Mouse (Mus musculus) CH12.LX (cell line): ENCODE measurements at regions not wholly inside any gene's neighbourhood (a gene's known extent, or its start where the extent isn't known, plus 50 kb on each side); places are given as distances from the start of the nearest gene placed in this dataset.

Source experiments
- DNase-seq: peaks from one replicate; pipeline ENCODE4 v3.0.0-alpha.2; 2013; ENCODE audit errors: extremely low read depth
- H3K27ac ChIP-seq: 2 replicates; pipeline ENCODE4 v1.5.1; 2012; ENCODE audit warnings: low read depth, mild to moderate bottlenecking, control low read depth, moderate library complexity; ENCODE audit not compliant: insufficient read depth
- H3K27me3 ChIP-seq: replicated peaks from 2 replicates; pipeline ENCODE3; 2012; ENCODE audit warnings: inconsistent platforms
- H3K36me3 ChIP-seq, 2 experiments: replicated peaks in 1 of 2; 2 replicates each; pipeline versions ENCODE3 to v1.6.1; 2012; ENCODE audit warnings: inconsistent platforms in 1 of 2, low read length in 1 of 2, mild to moderate bottlenecking in 1 of 2, mixed read lengths in 1 of 2, moderate library complexity in 1 of 2; ENCODE audit not compliant: control insufficient read depth in 1 of 2, insufficient read depth in 1 of 2
- H3K4me1 ChIP-seq, 2 experiments: 2 replicates each; pipeline ENCODE4 v1.6.1; 2012; ENCODE audit warnings: inconsistent platforms in 1 of 2, moderate library complexity in 1 of 2; ENCODE audit not compliant: insufficient read depth in 2 of 2, control insufficient read depth in 1 of 2
- H3K4me2 ChIP-seq: 2 replicates; pipeline ENCODE4 v1.6.1; 2012; ENCODE audit warnings: low read depth, mild to moderate bottlenecking, control low read depth; ENCODE audit not compliant: poor library complexity, insufficient read depth, severe bottlenecking
- H3K4me3 ChIP-seq, 3 experiments: fragments of 150-350 bp in 1 of 3; sonication (generic) in 1 of 3; replicated peaks in 1 of 3; 2 replicates each; pipeline versions ENCODE3 to v1.5.1; 2011 to 2012; ENCODE audit warnings: low read depth in 2 of 3, low read length in 2 of 3, mild to moderate bottlenecking in 2 of 3, moderate library complexity in 2 of 3, control low read depth in 1 of 3, improper control_type of control experiment in 1 of 3, inconsistent platforms in 1 of 3, mixed read lengths in 1 of 3; ENCODE audit not compliant: poor library complexity in 1 of 3
- H3K79me2 ChIP-seq: replicated peaks from 2 replicates; pipeline ENCODE4 v1.6.1; 2012; ENCODE audit warnings: mild to moderate bottlenecking, moderate library complexity; ENCODE audit not compliant: control insufficient read depth, poor library complexity, insufficient read depth, severe bottlenecking; ENCODE audit errors: extremely low read depth
- H3K9ac ChIP-seq: 2 replicates; pipeline ENCODE4 v1.6.1; 2012; ENCODE audit warnings: low read depth, mild to moderate bottlenecking, control low read depth, moderate library complexity; ENCODE audit not compliant: insufficient read depth
- H3K9me3 ChIP-seq: replicated peaks from 2 replicates; pipeline ENCODE3; 2012; ENCODE audit warnings: low read length, inconsistent platforms, mixed read lengths
- BHLHE40 ChIP-seq: IDR thresholded peaks from 2 replicates; pipeline ENCODE4 v1.6.1; 2011; ENCODE audit warnings: mild to moderate bottlenecking, low read depth, low read length, improper control_type of control experiment
- CHD2 ChIP-seq: IDR thresholded peaks from 2 replicates; pipeline ENCODE4 v1.6.1; 2011; ENCODE audit warnings: low read length, improper control_type of control experiment
- E2F4 ChIP-seq: IDR thresholded peaks from 2 replicates; pipeline ENCODE4 v1.6.1; 2011; ENCODE audit warnings: low read depth, low read length, improper control_type of control experiment; ENCODE audit not compliant: insufficient replicate concordance
- ETS1 ChIP-seq: conservative IDR thresholded peaks from 2 replicates; pipeline ENCODE4 v1.6.1; 2012; ENCODE audit warnings: low read depth, mild to moderate bottlenecking, inconsistent platforms, low read length, improper control_type of control experiment, moderate library complexity
- HCFC1 ChIP-seq: IDR thresholded peaks from 2 replicates; pipeline ENCODE4 v1.6.1; 2012; ENCODE audit warnings: low read depth, mild to moderate bottlenecking, inconsistent platforms, low read length, improper control_type of control experiment
- MEF2A ChIP-seq: IDR thresholded peaks from 2 replicates; pipeline ENCODE4 v1.6.1; 2014; ENCODE audit warnings: low read depth, mild to moderate bottlenecking, inconsistent platforms, low read length, improper control_type of control experiment, borderline replicate concordance
- MXI1 ChIP-seq: IDR thresholded peaks from 2 replicates; pipeline ENCODE4 v1.6.1; 2011; ENCODE audit warnings: mild to moderate bottlenecking, low read depth, low read length, improper control_type of control experiment
- PAX5 ChIP-seq: IDR thresholded peaks from 2 replicates; pipeline ENCODE4 v1.6.1; 2012; ENCODE audit warnings: low read length, inconsistent platforms, mixed read lengths
- POLR2AphosphoS2 ChIP-seq: IDR thresholded peaks from 2 replicates; pipeline ENCODE4 v1.6.1; 2011; ENCODE audit warnings: low read depth, low read length, improper control_type of control experiment
- SIN3A ChIP-seq: IDR thresholded peaks from 2 replicates; pipeline ENCODE4 v1.6.1; 2012; ENCODE audit warnings: low read length, improper control_type of control experiment, inconsistent platforms
- TCF12 ChIP-seq: IDR thresholded peaks from 2 replicates; pipeline ENCODE4 v1.6.1; 2014; ENCODE audit warnings: low read depth, mild to moderate bottlenecking, inconsistent platforms, low read length, improper control_type of control experiment
- USF2 ChIP-seq: conservative IDR thresholded peaks from 2 replicates; pipeline ENCODE4 v1.6.1; 2011; ENCODE audit warnings: low read depth, low read length, improper control_type of control experiment
- dilution Hi-C: fragments of 300-500 bp; cut with MboI; formaldehyde crosslinking; loops from 2 replicates; pipeline ENCODE4 v1.14.3; 2020; ENCODE audit warnings: low sequenced_read_pairs; ENCODE audit not compliant: extremely low pct_unique_long_range_greater_than_20kb, extremely low pct_ligation_motif_present
- in situ Hi-C: fragments of 300-500 bp; cut with MboI; formaldehyde crosslinking; loops from 3 replicates; pipeline ENCODE4 v1.14.3; 2019; ENCODE audit warnings: low sequenced_read_pairs, low pct_ligation_motif_present, low pct_unique_long_range_greater_than_20kb, mixed read lengths

DNA sequence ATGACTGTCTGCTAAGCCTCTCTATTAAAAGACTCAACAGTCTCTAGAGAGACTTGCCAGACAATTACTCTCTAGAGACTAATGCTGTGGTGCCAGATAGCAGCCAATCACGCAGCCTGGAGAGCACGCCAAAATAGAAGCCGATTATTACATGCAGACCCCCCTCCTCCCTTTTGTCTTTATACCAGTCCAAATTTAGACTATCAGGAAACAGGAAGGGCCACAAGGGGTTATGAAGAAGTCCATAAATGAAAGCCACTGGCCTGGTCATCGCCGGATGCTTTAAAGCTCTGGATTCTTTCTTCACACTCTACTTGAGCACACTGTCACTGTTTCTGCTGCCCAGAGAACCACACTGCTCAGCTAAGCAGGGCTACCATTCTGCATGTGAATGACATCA is 95.8 kb upstream of the Ptprm start:
- in situ Hi-C loops (no loop called here), dilution Hi-C loops (no loop called here)
- Histone ChIP-seq H3K27me3 (no peaks in the 10 kb centered on the region), H3K4me2 (no peak overlapping the region), H3K27ac (no peak overlapping the region), H3K9me3 (peaks cover 83% of the 10 kb centered on the region), H3K79me2 (no peaks in the 10 kb centered on the region), H3K9ac (no peak overlapping the region), H3K4me3 (no peak overlapping the region), H3K36me3 (no peaks in the 10 kb centered on the region), H3K4me1 (no peaks in the 10 kb centered on the region)
- no peak for TF ChIP-seq USF2
- TF ChIP-seq MEF2A: no peak
- no peak for TF ChIP-seq E2F4
- no peak for TF ChIP-seq PAX5
- no peak for TF ChIP-seq CHD2
- no peak for DNase-seq

DNA sequence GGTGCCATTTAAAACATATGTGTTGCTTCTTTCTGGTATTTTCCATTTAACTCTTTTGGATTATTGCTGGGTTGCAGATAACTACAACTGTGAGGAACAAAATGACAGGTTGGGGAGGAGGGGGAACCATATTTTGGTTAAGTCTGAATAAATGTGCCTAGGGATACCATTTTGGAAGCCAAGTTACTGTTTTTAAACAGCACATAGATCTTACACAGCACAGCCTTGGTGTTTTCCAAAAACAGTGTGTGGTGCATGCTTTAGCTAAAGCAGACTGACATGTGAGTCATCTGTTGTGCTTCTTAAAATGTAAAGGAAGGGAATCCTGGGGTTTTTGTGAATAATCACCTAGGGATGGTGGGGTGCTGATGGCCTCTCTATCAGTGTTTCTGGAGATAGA is 91.7 kb upstream of the Ptprm start:
- TF ChIP-seq TCF12 (no peak), POLR2AphosphoS2 (no peak)
- in situ Hi-C loops (no loop called here), dilution Hi-C loops (no loop called here)

DNA sequence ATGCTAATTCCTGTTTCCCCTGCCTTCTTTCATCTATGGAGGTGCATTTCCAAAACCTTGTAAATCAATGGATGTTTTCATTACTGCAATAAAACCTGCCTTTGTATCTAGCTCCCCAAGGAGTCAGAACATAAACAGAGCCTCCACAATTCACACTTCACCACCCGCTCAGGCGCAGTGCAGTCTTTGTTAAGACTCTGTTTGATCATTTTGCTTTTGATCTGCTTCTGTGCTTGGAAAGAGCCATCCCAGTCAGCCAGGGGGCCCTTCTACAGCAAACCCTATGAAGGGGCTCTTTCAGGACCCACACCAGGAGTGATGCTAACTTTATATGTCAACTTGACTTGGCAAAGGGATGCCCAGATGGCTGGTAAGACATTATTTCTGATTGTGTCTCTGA is 86.7 kb upstream of the Ptprm start:
- Histone ChIP-seq H3K4me3 (no peak overlapping the region), H3K27ac (no peak overlapping the region), H3K4me1 (no peaks in the 10 kb centered on the region), H3K9me3 (peaks cover 73% of the 10 kb centered on the region), H3K4me2 (no peak overlapping the region), H3K79me2 (no peaks in the 10 kb centered on the region), H3K27me3 (no peaks in the 10 kb centered on the region), H3K36me3 (no peaks in the 10 kb centered on the region)
- DNase-seq: no peak
- dilution Hi-C loops: no loop called here
- in situ Hi-C loops: no loop called here
- TF ChIP-seq MEF2A: no peak
- no peak for TF ChIP-seq ETS1
- no peak for TF ChIP-seq MXI1
- TF ChIP-seq HCFC1: no peak
- TF ChIP-seq SIN3A: no peak
- TF ChIP-seq BHLHE40: no peak
- TF ChIP-seq, all 38 proteins: peak for 0
- no peak overlapping the region for H3K9ac ChIP-seq

More for the DNA sequence above, 91.7 kb upstream of the Ptprm start:
- H3K4me1 ChIP-seq: no peaks in the 10 kb centered on the region
- peaks cover 87% of the 10 kb centered on the region for H3K9me3 ChIP-seq
- H3K4me2 ChIP-seq: no peak overlapping the region
- no peaks in the 10 kb centered on the region for H3K79me2 ChIP-seq
- H3K4me3 ChIP-seq: no peak overlapping the region
- H3K9ac ChIP-seq: no peak overlapping the region
- no peak for DNase-seq
- H3K36me3 ChIP-seq: no peaks in the 10 kb centered on the region
- no peak overlapping the region for H3K27ac ChIP-seq
- H3K27me3 ChIP-seq: no peaks in the 10 kb centered on the region
